Mouse (Mus musculus) midbrain, embryonic 11.5 days (tissue): ENCODE results near the gene Tmem136. TPM values are rescaled to one million over a fixed set of nuclear protein-coding genes. Genes with fewer than 3 reads are reported as not detected.

Experiments used
- ATAC-seq: fragments of 200-750 bp; cut with Nextera tagmentation; 2 replicates; pipeline ENCODE4 v1.8.0; 2017; ENCODE audit warnings: moderate TSS enrichment, moderate library complexity; ENCODE audit not compliant: low FRiP score
- DNase-seq: peaks from one replicate; pipeline ENCODE4 v3.0.0; 2015; ENCODE audit warnings: low spot score; ENCODE audit errors: missing footprints
- H3K27ac ChIP-seq: fragments of 300-500 bp; sonication (generic); 2 replicates; pipeline ENCODE4 v1.5.1; 2014; ENCODE audit warnings: low read depth, low read length
- H3K27me3 ChIP-seq: fragments of 300-500 bp; sonication (generic); 2 replicates; pipeline ENCODE4 v1.6.1; 2014; ENCODE audit warnings: mild to moderate bottlenecking, low read length, moderate library complexity, mixed read lengths; ENCODE audit not compliant: control insufficient read depth, insufficient read depth
- H3K36me3 ChIP-seq: fragments of 300-500 bp; sonication (generic); 2 replicates; pipeline ENCODE4 v1.6.1; 2014; ENCODE audit warnings: mild to moderate bottlenecking, low read length, moderate library complexity, mixed read lengths; ENCODE audit not compliant: control insufficient read depth, insufficient read depth
- H3K4me1 ChIP-seq: fragments of 300-500 bp; sonication (generic); 2 replicates; pipeline ENCODE4 v1.6.1; 2014; ENCODE audit warnings: low read length; ENCODE audit not compliant: control insufficient read depth, insufficient read depth
- H3K4me2 ChIP-seq: fragments of 300-500 bp; sonication (generic); 2 replicates; pipeline ENCODE4 v1.6.1; 2014; ENCODE audit warnings: mild to moderate bottlenecking, moderate library complexity
- H3K4me3 ChIP-seq: fragments of 300-500 bp; sonication (generic); 2 replicates; pipeline ENCODE4 v1.5.1; 2014; ENCODE audit warnings: low read depth, low read length
- H3K9ac ChIP-seq: fragments of 300-500 bp; sonication (generic); 2 replicates; pipeline ENCODE4 v1.6.1; 2014; ENCODE audit warnings: low read length
- H3K9me3 ChIP-seq: fragments of 300-500 bp; sonication (generic); 2 replicates; pipeline ENCODE4 v1.6.1; 2016; ENCODE audit warnings: low read length; ENCODE audit not compliant: control insufficient read depth
- WGBS: fragments of 180-500 bp; shearing (Covaris S2); extraction: QIAGEN DNeasy Blood & Tissue Kit; methylation state at CpG from one replicate; pipeline ENCODE4 v1.1.7; 2014; 5-methylcytosine and 5-hydroxymethylcytosine counted together
- polyA plus RNA-seq: library from polyadenylated mRNA; unstranded; fragments of >200 nt; fragmentation: Nextera tagmentation; extraction: Ambion mirVana; gene quantifications from 2 replicates; pipeline ENCODE4 v1.2.1, GENCODE M21; 2014

Gene Tmem136
- polyA plus RNA-seq, 1 experiment from 2014 or later, result 13.9 TPM

GRCm38 (mm10) chr9:43071741-43072140, 44.6 kb downstream of the Tmem136 start:
- H3K27me3 ChIP-seq, result no peaks in the 10 kb centered on the region
- no peak overlapping the region for H3K9ac ChIP-seq
- 56% methylated on average over 2 of the region's 2 CpGs for WGBS
- no peaks in the 10 kb centered on the region for H3K9me3 ChIP-seq
- H3K27ac ChIP-seq, result no peak overlapping the region
- no peak overlapping the region for H3K4me2 ChIP-seq
- DNase-seq (peak; percentile 80), ATAC-seq (no peak)
- no peaks in the 10 kb centered on the region for H3K36me3 ChIP-seq
- H3K4me3 ChIP-seq, result no peak overlapping the region
- peaks cover 8% of the 10 kb centered on the region for H3K4me1 ChIP-seq

DNA sequence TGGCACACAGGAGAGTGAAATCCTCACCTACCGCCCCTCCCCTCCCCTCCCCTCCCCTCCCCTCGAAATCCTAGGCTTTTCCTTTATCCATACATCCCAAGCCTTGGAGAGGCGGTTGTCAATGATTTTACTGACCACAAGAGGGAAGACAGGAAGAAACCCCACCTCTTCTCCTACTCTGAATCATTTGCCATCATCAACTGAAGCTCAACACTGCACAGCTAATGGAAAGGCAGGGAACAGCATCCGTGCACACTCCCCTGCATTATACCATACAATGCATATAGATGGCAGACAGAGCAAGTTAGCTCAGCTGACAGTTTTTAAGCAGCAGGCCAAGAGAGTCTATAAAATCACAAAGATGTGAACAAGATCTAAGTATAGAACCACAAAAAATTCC, 45.2 kb downstream of the Tmem136 start:
- WGBS, result 11% methylated on average over 3 of the region's 4 CpGs
- Histone ChIP-seq H3K27ac (no peak overlapping the region), H3K36me3 (no peaks in the 10 kb centered on the region), H3K4me2 (no peak overlapping the region), H3K4me1 (peaks cover 8% of the 10 kb centered on the region), H3K27me3 (no peaks in the 10 kb centered on the region), H3K9me3 (no peaks in the 10 kb centered on the region), H3K9ac (no peak overlapping the region), H3K4me3 (no peak overlapping the region)
- ATAC-seq (0 out of 2 replicates have a peak, but pooled peaks have one; percentile 68), DNase-seq (peak; percentile 83)

GRCm38 (mm10) chr9:43070566-43070965, 45.8 kb downstream of the Tmem136 start:
- Histone ChIP-seq H3K4me3 (peak overlapping the region; percentile 14; the same call in 1 of the 2 replicates), H3K27me3 (no peaks in the 10 kb centered on the region), H3K4me1 (peaks cover 8% of the 10 kb centered on the region), H3K4me2 (peak overlapping the region; percentile 11; the same call in 1 of the 2 replicates), H3K9ac (peak overlapping the region; percentile 42; the same call in 1 of the 2 replicates), H3K27ac (peak overlapping the region; percentile 48; the same call in 1 of the 2 replicates), H3K36me3 (no peaks in the 10 kb centered on the region), H3K9me3 (no peaks in the 10 kb centered on the region)
- DNase-seq, result peak; percentile 86
- 25% methylated on average over 4 of the region's 4 CpGs for WGBS
- no peak for ATAC-seq

GRCm38 (mm10) chr9:43070153-43070552, 46.2 kb downstream of the Tmem136 start:
- Histone ChIP-seq H3K9me3 (no peaks in the 10 kb centered on the region), H3K27me3 (no peaks in the 10 kb centered on the region), H3K27ac (peak overlapping the region; percentile 48; the same call in 1 of the 2 replicates), H3K4me2 (0 out of 2 replicates have a peak overlapping the region, but pooled peaks have one; percentile 16), H3K9ac (peak overlapping the region; percentile 42; the same call in 1 of the 2 replicates), H3K4me3 (peak overlapping the region; percentile 14; the same call in 1 of the 2 replicates), H3K4me1 (peaks cover 8% of the 10 kb centered on the region), H3K36me3 (no peaks in the 10 kb centered on the region)
- ATAC-seq, result no peak
- 66% methylated on average over 2 of the region's 2 CpGs for WGBS
- peak; percentile 17 for DNase-seq

DNA sequence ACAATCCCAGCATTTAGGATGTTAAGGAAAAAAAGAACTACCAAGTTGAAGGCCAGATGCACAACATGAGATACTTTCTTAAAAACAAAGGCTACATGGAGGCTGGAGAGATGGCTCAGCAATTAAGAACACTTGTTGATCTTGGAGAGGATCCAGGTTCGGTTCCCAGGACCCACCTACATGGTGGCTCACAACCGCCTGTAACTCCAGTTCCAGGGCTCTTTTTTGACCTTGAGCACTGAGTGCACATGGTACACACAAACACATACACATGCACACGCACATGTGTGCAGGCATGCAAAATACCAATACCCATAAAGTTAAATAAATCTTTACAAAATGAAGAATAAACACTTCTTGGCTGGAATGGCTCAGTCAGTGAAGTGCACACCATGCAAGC, 48.5 kb downstream of the Tmem136 start:
- Histone ChIP-seq H3K27me3 (no peaks in the 10 kb centered on the region), H3K36me3 (no peaks in the 10 kb centered on the region), H3K4me2 (no peak overlapping the region), H3K27ac (no peak overlapping the region), H3K4me3 (no peak overlapping the region), H3K4me1 (peaks cover 8% of the 10 kb centered on the region), H3K9me3 (no peaks in the 10 kb centered on the region), H3K9ac (no peak overlapping the region)
- no peak for ATAC-seq
- 92% methylated on average over 3 of the region's 3 CpGs for WGBS
- no peak for DNase-seq

GRCm38 (mm10) chr9:43065231-43065630, 51.1 kb downstream of the Tmem136 start:
- Histone ChIP-seq H3K9me3 (no peaks in the 10 kb centered on the region), H3K9ac (no peak overlapping the region), H3K36me3 (no peaks in the 10 kb centered on the region), H3K4me2 (no peak overlapping the region), H3K27me3 (no peaks in the 10 kb centered on the region), H3K4me1 (no peaks in the 10 kb centered on the region), H3K27ac (no peak overlapping the region), H3K4me3 (no peak overlapping the region)
- whole genome bisulfite sequencing, result 91% methylated on average over 4 of the region's 4 CpGs
- DNase-seq (peak; percentile 61), ATAC-seq (no peak)

DNA sequence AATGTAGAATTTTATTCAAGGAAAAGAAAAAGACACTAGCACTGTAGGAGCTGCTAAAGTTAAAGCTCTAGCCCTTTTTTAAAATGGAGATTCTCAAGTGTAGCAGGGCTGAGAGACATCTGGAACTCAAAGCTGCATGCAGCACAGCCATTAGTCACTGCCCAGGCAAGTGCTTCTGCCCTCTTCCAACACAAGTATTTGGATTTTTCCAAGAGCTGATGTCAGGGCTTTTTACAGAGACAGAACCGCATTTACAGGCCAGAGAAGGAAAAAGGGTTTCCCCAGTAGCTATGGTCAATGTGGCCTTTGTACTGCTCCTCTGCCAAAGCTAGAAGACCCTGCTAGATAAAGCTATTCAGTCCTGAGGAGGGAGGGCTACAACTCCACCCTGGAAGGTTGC, 54.8 kb downstream of the Tmem136 start:
- no peaks in the 10 kb centered on the region for H3K27me3 ChIP-seq
- DNase-seq (peak; percentile 37), ATAC-seq (no peak)
- H3K36me3 ChIP-seq, result no peaks in the 10 kb centered on the region
- H3K4me2 ChIP-seq, result no peak overlapping the region
- H3K4me3 ChIP-seq, result no peak overlapping the region
- H3K27ac ChIP-seq, result no peak overlapping the region
- WGBS, result 76% methylated on average over 1 of the region's 1 CpGs
- no peak overlapping the region for H3K9ac ChIP-seq
- no peaks in the 10 kb centered on the region for H3K9me3 ChIP-seq
- H3K4me1 ChIP-seq, result no peaks in the 10 kb centered on the region

Other genes with a start within 250 kb of the Tmem136 start
- gene Grik4, start 172.1 kb downstream of the Tmem136 start, polyA plus RNA-seq, result 1.2 TPM in 2 replicates
- gene Arhgef12, start 9.3 kb downstream of the Tmem136 start, polyA plus RNA-seq, result 9.2 and 10.0 TPM in 2 replicates
- gene Pou2f3, start 93.8 kb upstream of the Tmem136 start, polyA plus RNA-seq, result not detected in 2 replicates
- gene Oaf, start 123.3 kb upstream of the Tmem136 start, polyA plus RNA-seq, result 26.4 and 28.6 TPM in 2 replicates
- 0.57 and 0.75 TPM in 2 replicates for gene Trim29, start 194.3 kb upstream of the Tmem136 start, polyA plus RNA-seq